Mouse (Mus musculus) gastrocnemius, postnatal 36 days (tissue): ENCODE measurements around the gene Cdc123. TPM values are rescaled to one million over a fixed set of nuclear protein-coding genes. Genes with fewer than 3 reads are reported as not detected.

Experiments used
- DNase-seq, 2 experiments: peaks; one replicate each; pipeline ENCODE4 v3.0.0; 2022
- intact Hi-C: fragments of 180-260 bp; cut with DNase I; formaldehyde crosslinking; loops from one replicate; pipeline ENCODE4 v1.15.1; 2025
- long read RNA-seq, 2 experiments: library from polyadenylated mRNA; stranded (forward); transcript quantifications; one replicate each; pipeline ENCODE4 v2.0.0; 2021
- total RNA-seq, 2 experiments: library from RNA; stranded (reverse); gene quantifications; 2 replicates each; pipeline ENCODE4 v1.2.3; 2021

Gene Cdc123
- total RNA-seq = 10 to 100 TPM; 65.9 to 75.8 TPM
- long read RNA-seq, experiment 1, transcript Cdc123-201 (13 exons, 1,827 nt) = major isoform, 20 of 28 reads
- long read RNA-seq, experiment 1, partial matches to known transcripts = 2 of 28 reads
- long read RNA-seq, experiment 1, other reads (novel, unspliced or antisense) = 6 of 28 reads
- long read RNA-seq, experiment 2, transcript Cdc123-201 (13 exons, 1,827 nt) = major isoform, 35 of 42 reads
- long read RNA-seq, experiment 2, partial matches to known transcripts = 3 of 42 reads
- long read RNA-seq, experiment 2, other reads (novel, unspliced or antisense) = 2 of 42 reads

- intact Hi-C loops = no loop called here
- DNase-seq = peak; percentile 76 to 83
These were observed at the start of gene Cdc123, which contains the start of gene Nudt5 for GRCm38 (mm10) chr2:5844873-5845631. TSS of gene Cdc123 (minus strand) at chr2:5845164. TSS of gene Nudt5 (plus strand) at chr2:5845019.

- DNase-seq = no peak
- intact Hi-C loops = no loop called here
These were observed 49.3 kb upstream of the Cdc123 start for GRCm38 (mm10) chr2:5894296-5894695.

GRCm38 (mm10) chr2:5889412-5889811 lies 44.4 kb upstream of the Cdc123 start:
- intact Hi-C loops = no loop called here
- no peak for DNase-seq

- DNase-seq = no peak
- intact Hi-C loops = no loop called here
These were observed 43.9 kb upstream of the Cdc123 start for GRCm38 (mm10) chr2:5888865-5889264.

- no peak for DNase-seq
- intact Hi-C loops = no loop called here
These were observed 32.5 kb upstream of the Cdc123 start for GRCm38 (mm10) chr2:5877446-5877845.

- intact Hi-C loops = no loop called here
- DNase-seq = no peak
These were observed 24.8 kb upstream of the Cdc123 start for GRCm38 (mm10) chr2:5869746-5870145.

GRCm38 (mm10) chr2:5867681-5868080 lies 22.7 kb upstream of the Cdc123 start:
- intact Hi-C loops = no loop called here
- no peak for DNase-seq

- intact Hi-C loops = no loop called here
These were observed 17.9 kb upstream of the Cdc123 start, which contains the start of gene Gm13199 for GRCm38 (mm10) chr2:5862834-5863233. TSS of gene Gm13199 (minus strand) at chr2:5862934.

GRCm38 (mm10) chr2:5851866-5852265 lies 6.9 kb upstream of the Cdc123 start:
- no peak for DNase-seq
- intact Hi-C loops = no loop called here

More at GRCm38 (mm10) chr2:5862834-5863233, 17.9 kb upstream of the Cdc123 start, which contains the start of gene Gm13199:
- DNase-seq = no peak

GRCm38 (mm10) chr2:5851116-5851515 lies 6.2 kb upstream of the Cdc123 start:
- DNase-seq = no peak
- intact Hi-C loops = no loop called here

- intact Hi-C loops = no loop called here
- no peak for DNase-seq
These were observed 862 bp upstream of the Cdc123 start for GRCm38 (mm10) chr2:5845826-5846225.

GRCm38 (mm10) chr2:5844181-5844872 lies 637 bp downstream of the Cdc123 start:
- no peak for DNase-seq
- intact Hi-C loops = no loop called here

- intact Hi-C loops = no loop called here
- no peak for DNase-seq
These were observed 4.1 kb downstream of the Cdc123 start for GRCm38 (mm10) chr2:5840815-5841214.

- intact Hi-C loops = no loop called here
- no peak for DNase-seq
These were observed 19.6 kb downstream of the Cdc123 start for GRCm38 (mm10) chr2:5825265-5825913.

- no peak for DNase-seq
- intact Hi-C loops = no loop called here
These were observed 20.3 kb downstream of the Cdc123 start for GRCm38 (mm10) chr2:5824685-5825084.

- intact Hi-C loops = no loop called here
- no peak for DNase-seq
These were observed 20.8 kb downstream of the Cdc123 start for GRCm38 (mm10) chr2:5824213-5824612.

- DNase-seq = no peak
- intact Hi-C loops = no loop called here
These were observed 22.5 kb downstream of the Cdc123 start for GRCm38 (mm10) chr2:5822449-5822848.

GRCm38 (mm10) chr2:5821264-5821663 lies 23.7 kb downstream of the Cdc123 start:
- no peak for DNase-seq
- intact Hi-C loops = no loop called here

- no peak for DNase-seq
- intact Hi-C loops = no loop called here
These were observed 33.7 kb downstream of the Cdc123 start for GRCm38 (mm10) chr2:5811235-5811782.

GRCm38 (mm10) chr2:5810036-5810718 lies 34.8 kb downstream of the Cdc123 start:
- DNase-seq = no peak
- intact Hi-C loops = no loop called here
